Mouse (Mus musculus) R1 (cell line): Measurements from ENCODE around the gene Asic2.

Experiments used
- DNase-seq: peaks from one replicate; pipeline ENCODE4 v3.0.0-alpha.2; 2018; ENCODE audit warnings: low read depth, low spot score

The Asic2 gene

DNA sequence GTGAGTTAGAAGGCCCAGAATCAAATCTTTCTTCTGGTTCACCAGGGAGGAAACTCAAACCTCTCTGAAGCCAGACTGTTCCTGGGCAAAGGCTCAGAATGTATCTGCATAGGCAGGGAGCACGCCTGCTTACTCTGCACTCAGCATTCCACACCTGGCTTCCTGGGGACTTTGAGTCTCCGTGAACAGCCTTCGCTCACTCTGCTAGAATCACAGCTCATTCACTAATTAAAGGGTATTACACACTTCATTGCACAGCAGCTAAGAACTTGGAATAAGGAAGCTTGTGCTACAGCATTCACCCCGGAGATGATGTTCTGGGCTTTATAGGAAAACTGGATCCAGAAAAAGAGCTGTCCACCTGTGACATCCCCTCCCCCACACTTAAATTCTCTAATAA lies 3.7 kb downstream of the Asic2 start:
- DNase-seq, result no peak

GRCm38 (mm10) chr11:81954398-81954797 lies 13.9 kb downstream of the Asic2 start:
- no peak for DNase-seq

DNA sequence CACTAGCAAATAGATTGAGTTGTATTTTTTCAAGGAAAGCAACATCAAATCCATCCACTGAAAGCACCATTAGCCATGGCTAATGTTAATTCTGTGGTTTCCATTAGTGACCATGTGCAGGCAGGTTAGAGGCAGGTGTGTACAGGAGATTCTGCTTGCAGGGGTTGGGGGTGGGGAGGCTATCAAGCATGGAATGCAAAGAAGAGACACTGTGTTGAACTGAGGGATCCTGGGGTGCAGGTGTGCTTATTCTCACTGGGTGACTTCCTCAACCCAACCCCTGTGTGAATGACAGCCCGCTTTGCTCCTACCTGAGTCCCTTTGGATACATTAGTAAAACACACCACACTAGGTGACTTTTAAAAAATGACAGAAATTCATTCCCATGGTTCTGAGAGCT lies 20.2 kb downstream of the Asic2 start:
- DNase-seq, result no peak

DNA sequence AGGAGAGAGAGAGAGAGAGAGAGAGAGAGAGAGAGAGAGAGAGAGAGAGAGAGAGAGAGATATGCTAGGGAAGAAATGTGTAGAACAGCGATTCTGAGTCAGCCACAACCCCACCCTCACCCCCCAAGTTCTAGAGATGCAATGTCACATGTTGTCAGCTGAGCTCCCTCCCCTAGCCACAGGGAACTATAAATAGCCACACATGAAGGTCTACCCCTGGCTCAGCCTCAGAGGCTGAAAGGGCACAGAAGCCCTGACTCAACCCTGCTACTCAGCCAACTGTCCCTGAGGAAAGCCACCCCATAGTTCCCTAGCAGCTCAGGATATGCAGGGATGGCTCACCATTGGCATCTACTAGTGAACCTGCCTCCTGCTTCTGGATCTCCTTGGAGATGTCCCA lies 26.1 kb downstream of the Asic2 start:
- DNase-seq, result no peak

DNA sequence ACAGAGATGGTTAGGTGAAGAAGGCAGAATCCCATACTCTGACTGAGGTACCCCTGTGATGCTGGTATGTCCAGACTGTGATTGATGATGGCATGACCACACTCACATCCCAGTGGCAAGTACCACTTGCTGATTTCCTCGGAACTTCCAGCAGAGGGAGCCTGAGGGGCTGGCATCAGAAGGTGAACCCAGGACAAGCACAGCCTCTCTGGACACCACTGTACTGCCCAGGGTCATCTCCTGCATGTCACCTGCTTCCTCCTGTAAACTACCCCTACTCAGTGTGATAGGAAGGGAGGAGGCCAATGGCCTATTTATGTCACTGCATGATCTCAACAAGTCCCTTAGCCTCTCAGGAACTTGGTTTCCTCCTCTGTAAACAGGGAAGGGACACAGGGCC lies 27.3 kb downstream of the Asic2 start:
- peak; percentile 13 for DNase-seq

GRCm38 (mm10) chr11:81937516-81937915 lies 30.7 kb downstream of the Asic2 start:
- no peak for DNase-seq

DNA sequence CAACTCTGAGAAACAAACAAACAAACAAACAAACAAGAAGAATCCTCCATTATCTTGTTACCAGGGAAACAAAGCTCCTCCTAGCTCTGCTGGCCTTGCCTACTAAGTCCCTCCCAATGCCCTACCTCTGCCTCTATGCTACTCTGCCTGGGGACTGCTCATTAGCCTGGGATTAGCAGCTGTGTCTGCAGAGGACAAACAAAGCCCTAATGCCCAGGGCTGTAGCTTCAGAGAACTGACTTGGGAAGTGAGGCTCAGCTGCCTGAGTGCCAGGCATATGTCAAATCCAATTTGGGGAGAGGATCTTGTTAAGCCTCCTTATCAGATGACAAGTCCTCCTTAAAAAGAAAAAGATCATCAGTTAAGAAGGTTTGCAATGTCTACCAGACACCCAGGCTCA lies 41.9 kb downstream of the Asic2 start:
- no peak for DNase-seq

DNA sequence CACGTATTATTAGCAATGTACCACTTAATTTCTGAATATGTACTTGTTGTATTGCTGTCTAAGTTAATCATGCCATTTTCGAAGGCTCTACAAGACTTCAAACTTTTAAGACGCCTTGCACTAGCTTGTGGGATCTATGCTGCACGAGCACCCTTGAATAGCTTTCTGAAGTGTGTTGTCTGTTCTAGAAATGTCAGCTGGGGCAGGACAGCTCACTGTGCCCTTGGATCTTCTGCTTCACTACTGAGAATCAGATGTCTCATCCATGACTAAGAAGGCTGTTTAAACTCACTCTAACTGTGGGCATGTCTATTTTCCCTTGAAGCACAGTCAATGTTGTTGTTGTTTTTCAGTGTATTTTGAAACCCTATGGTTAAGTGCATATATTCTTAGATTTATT lies 44.6 kb downstream of the Asic2 start:
- DNase-seq, result no peak

DNA sequence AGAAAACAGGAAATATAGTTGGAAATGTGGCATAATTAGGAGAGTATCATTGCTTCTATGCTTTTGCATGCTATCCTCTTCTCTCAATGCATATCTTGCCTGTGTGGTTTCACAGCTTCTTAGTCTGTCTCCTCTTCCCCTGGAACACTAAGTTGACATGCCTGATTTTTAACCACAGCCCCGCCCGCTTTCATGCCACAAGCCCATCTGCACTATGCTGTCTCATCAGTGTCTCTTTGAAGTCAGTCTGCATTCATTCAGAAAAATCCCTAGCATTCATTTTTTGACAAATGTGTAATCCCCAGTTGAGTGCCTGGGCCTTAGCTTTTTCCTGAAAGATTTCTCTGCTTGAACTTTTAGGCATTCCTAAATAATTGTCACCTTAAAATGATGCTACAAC lies 45.2 kb downstream of the Asic2 start:
- DNase-seq, result no peak

DNA sequence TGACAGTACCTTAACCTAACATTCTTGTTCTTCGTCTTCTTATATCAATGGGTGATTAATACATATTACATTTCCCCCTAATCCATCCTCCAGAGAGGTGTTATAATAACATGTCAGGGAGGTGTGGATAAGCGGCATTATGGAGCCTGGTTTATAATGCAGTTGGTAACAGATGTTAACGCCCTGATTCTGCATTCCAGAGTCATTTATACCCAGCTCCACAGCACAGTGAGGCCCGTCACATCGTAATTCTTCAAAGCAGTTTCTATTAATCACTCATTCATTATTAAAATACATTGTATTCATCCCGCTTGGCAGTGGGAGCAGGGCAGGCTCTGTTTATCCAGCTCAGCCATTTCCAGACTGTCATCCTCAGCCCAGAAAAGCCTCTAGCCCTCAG lies 52.8 kb downstream of the Asic2 start:
- no peak for DNase-seq

GRCm38 (mm10) chr11:81913071-81913470 lies 55.2 kb downstream of the Asic2 start:
- no peak for DNase-seq

DNA sequence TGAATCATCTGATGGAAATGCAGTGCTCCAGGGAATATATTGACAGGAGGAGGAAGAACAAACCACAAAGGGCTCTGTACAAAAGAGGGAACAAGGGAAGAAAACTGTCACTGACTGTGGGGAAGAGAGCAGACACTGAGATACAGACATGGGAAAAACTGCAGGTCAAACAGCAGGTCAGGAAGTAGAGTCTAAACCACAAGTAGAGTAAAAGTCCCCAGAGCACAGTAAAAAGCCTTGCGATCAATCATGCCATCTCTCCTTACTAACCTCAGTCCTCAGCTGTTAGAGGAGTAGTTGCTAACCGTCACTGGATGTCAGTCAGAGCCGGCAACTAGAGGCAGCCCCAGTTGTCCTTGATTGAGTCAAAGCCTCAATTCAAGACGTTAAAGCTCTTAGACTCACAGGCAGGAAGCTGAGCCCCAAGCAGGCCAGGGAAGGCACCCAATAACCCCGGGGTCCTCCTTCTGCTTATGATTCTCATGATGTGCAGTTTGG lies 58.8 kb downstream of the Asic2 start:
- no peak for DNase-seq

DNA sequence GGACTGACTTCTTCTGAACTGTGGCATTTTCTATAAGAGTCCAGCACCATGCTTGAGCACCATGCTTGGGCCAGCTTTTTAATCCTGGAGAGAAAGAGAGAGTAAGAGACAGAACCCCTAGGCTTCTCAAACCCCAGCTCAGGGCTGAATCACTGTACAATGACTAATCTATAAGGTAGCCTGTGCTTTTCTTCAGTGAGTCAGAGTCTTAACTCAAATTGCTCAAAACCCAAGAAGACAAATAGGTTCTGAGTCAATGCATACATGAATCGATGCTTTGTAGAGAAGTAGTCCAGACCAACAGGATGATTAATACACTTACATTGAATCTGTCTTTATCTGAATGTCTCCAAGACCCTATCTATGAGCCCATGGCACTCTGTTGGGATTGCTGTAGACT lies 59.5 kb downstream of the Asic2 start:
- DNase-seq, result no peak

- DNase-seq, result no peak
These were observed 65.9 kb downstream of the Asic2 start for GRCm38 (mm10) chr11:81902318-81902717.

- DNase-seq, result peak; percentile 79
These were observed 70.5 kb downstream of the Asic2 start for GRCm38 (mm10) chr11:81897547-81898354.

GRCm38 (mm10) chr11:81896511-81896910 lies 71.7 kb downstream of the Asic2 start:
- DNase-seq, result no peak

- DNase-seq, result no peak
These were observed 96.6 kb downstream of the Asic2 start for GRCm38 (mm10) chr11:81871506-81872213.

GRCm38 (mm10) chr11:81865661-81866382 lies 102.4 kb downstream of the Asic2 start:
- peak; percentile 4 for DNase-seq

DNA sequence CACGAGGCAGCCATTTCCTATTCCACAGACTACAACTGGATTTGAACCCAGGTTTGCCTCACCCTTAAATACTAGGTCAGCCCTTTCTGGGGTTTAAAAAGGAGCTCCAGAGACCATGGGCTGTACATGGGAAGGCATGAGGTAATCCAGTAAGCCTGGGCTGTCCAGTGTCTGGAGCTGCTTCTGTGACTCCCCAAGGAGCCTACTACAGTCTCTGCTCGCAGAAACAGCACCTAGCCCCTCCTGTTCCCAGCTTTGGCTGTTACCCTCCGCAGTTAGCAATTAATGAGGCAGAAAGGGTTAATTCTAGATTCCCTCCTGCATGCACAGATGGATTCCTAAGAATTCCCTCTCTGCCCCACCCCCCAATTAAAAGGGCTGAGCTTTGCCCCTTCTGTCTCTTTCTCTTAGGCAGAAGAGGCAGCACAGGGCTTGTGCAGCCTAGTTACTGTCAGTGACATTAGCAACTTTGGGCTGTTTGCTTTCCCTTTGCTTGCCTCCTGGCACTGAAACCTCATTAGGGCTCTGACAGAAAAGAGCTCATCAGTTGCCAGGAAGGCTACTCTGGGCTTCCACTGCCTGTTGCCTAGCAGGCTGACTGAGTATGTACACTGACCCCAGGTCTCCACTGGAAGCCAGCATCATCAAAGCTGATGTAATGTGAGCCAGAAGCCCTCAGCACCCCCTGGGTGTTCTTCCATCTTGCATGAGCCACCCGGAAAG lies 107.8 kb downstream of the Asic2 start, which contains the start of gene 5530401A14Rik:
TSS of gene 5530401A14Rik (plus strand) at position 424 of the 723 bp plus-strand sequence.
- no peak for DNase-seq

GRCm38 (mm10) chr11:81847773-81848490 lies 120.3 kb downstream of the Asic2 start:
- no peak for DNase-seq

- no peak for DNase-seq
These were observed 122.6 kb downstream of the Asic2 start for GRCm38 (mm10) chr11:81845686-81846036.
